Mouse (Mus musculus) MEL (cell line): Measurements from ENCODE around the gene Kcnh1.

Source experiments
- CHD2 ChIP-seq: IDR thresholded peaks from 2 replicates; pipeline ENCODE4 v1.6.1; 2011; ENCODE audit warnings: low read length, improper control_type of control experiment
- CTCF ChIP-seq, 3 experiments: IDR thresholded peaks in 2 of 3; conservative IDR thresholded peaks in 1 of 3; 2 replicates each; pipeline ENCODE4 v1.5.1; 2011 to 2012; ENCODE audit warnings: low read length in 3 of 3, low read depth in 2 of 3, mild to moderate bottlenecking in 2 of 3, improper control_type of control experiment in 1 of 3, inconsistent platforms in 1 of 3, mixed read lengths in 1 of 3, moderate library complexity in 1 of 3; ENCODE audit not compliant: control insufficient read depth in 1 of 3, insufficient read depth in 1 of 3, poor library complexity in 1 of 3, severe bottlenecking in 1 of 3
- E2F4 ChIP-seq: IDR thresholded peaks from 2 replicates; pipeline ENCODE4 v1.6.1; 2011; ENCODE audit warnings: low read depth, low read length, improper control_type of control experiment, borderline replicate concordance
- GATA1 ChIP-seq: IDR thresholded peaks from 2 replicates; pipeline ENCODE4 v1.6.1; 2011; ENCODE audit warnings: low read depth, low read length, improper control_type of control experiment
- HCFC1 ChIP-seq: IDR thresholded peaks from 2 replicates; pipeline ENCODE4 v1.6.1; 2012; ENCODE audit warnings: low read depth, mild to moderate bottlenecking, inconsistent platforms, low read length, improper control_type of control experiment, moderate library complexity
- MAX ChIP-seq: IDR thresholded peaks from 2 replicates; pipeline ENCODE4 v1.6.1; 2011; ENCODE audit warnings: low read length, improper control_type of control experiment
- SIN3A ChIP-seq: IDR thresholded peaks from 2 replicates; pipeline ENCODE4 v1.6.1; 2012; ENCODE audit warnings: low read length, improper control_type of control experiment, inconsistent platforms
- USF1 ChIP-seq: IDR thresholded peaks from 2 replicates; pipeline ENCODE4 v1.6.1; 2014; ENCODE audit warnings: low read depth, mild to moderate bottlenecking, inconsistent platforms, low read length, improper control_type of control experiment, moderate library complexity

DNA sequence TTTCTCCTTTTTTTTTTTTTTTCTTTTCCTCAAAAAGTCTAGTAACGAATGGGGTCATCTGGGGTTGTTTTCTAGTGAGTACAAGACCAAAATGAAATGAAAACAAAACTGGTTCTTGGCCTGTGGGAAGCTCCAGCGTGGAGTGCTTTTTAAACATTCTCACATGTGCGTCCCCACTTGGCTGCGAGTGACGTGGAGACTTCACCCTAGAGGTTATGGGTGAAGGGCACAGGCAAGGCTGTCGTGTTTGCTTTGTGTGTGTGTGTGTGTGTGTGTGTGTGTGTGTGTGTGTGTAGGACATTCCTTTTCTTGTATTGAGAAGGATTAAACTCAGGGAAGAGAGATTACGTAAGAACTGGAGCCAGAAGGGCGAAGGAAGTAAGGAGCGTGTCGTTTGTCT is 6.9 kb downstream of the Kcnh1 start:
- TF ChIP-seq E2F4, result no peak
- TF ChIP-seq SIN3A, result no peak
- no peak for TF ChIP-seq CTCF (IDR thresholded peaks at IDR 0.05 in 2 of 3, conservative IDR thresholded peaks at IDR 0.05 in 1 of 3; ENCODE audit: control insufficient read depth in 1 of 3, insufficient read depth in 1 of 3, low read depth in 2 of 3, low read length in 3 of 3, poor library complexity in 1 of 3, severe bottlenecking in 1 of 3)
- TF ChIP-seq HCFC1, result no peak
- TF ChIP-seq CHD2, result no peak
- no peak for TF ChIP-seq MAX
- no peak for TF ChIP-seq GATA1
- TF ChIP-seq USF1, result no peak
